In genomic region chr17:34098709-34099479, GRCm38 (mm10) we compare ENCODE assay signal across 20 mouse cellular contexts. TPM values are rescaled to one million over a fixed set of nuclear protein-coding genes. Genes with fewer than 3 reads are reported as not detected.
DNase-seq lines count a peak whose midpoint lies in the region; TF ChIP-seq lines count a peak whose summit lies in the region.
"Had no signal": no experiment of that assay in that cellular context is flagged by ENCODE, and none has a peak within 500 bp of the region (broad histone marks: within the 10 kb centered on the region; RNA-seq: fewer than 3 reads in every experiment).

No protein-coding gene starts in this region.

- no peak overlapping the region for H3K4me3 ChIP-seq in kidney, adult 2 months (ENCODE audit: insufficient read depth, low read depth, low read length)
- H3K4me3 ChIP-seq in cerebellum, adult 2 months (replicated peaks; ENCODE audit: insufficient read depth, low read depth, low read length) = no peak overlapping the region
- H3K4me3 ChIP-seq: hindbrain, embryonic 15.5 days; limb, embryonic 13.5 days; midbrain, embryonic 10.5 days; neural tube, embryonic 13.5 days had no signal

- TF ChIP-seq POLR2A in kidney, adult 2 months (IDR thresholded peaks at IDR 0.05; ENCODE audit: low read depth, low read length) = no peak
- TF ChIP-seq POLR2A in cerebellum, adult 2 months (IDR thresholded peaks at IDR 0.05; ENCODE audit: borderline replicate concordance, insufficient read depth, low read length) = no peak

- H3K27ac ChIP-seq in kidney, adult 2 months (ENCODE audit: insufficient read depth, low read depth, low read length) = peak overlapping the region; percentile 64
- H3K27ac ChIP-seq in cerebellum, adult 2 months (ENCODE audit: insufficient read depth, low read length) = no peak overlapping the region
- H3K27ac ChIP-seq: hindbrain, embryonic 15.5 days; limb, embryonic 13.5 days; liver, embryonic 14.5 days; midbrain, embryonic 10.5 days; neural tube, embryonic 13.5 days had no signal

- 31% methylated on average over 10 of the region's 10 CpGs for WGBS in kidney, adult 2 months
- WGBS in cerebellum, adult 2 months = 59% methylated on average over 10 of the region's 10 CpGs

- H3K27me3 ChIP-seq in kidney, adult 2 months (replicated peaks; ENCODE audit: control insufficient read depth, insufficient read depth, low read length) = no peaks in the 10 kb centered on the region
- H3K27me3 ChIP-seq in cerebellum, adult 2 months (ENCODE audit: control insufficient read depth, insufficient read depth, low read length) = no peaks in the 10 kb centered on the region
- H3K27me3 ChIP-seq: hindbrain, embryonic 15.5 days; limb, embryonic 13.5 days had no signal

- TF ChIP-seq CTCF in kidney, adult 2 months (conservative IDR thresholded peaks at IDR 0.05; ENCODE audit: insufficient read depth, insufficient read length, low read depth, low read length) = no peak
- TF ChIP-seq CTCF in cerebellum, adult 2 months (IDR thresholded peaks at IDR 0.05; ENCODE audit: borderline replicate concordance, insufficient read depth, low read depth, low read length) = no peak

- H3K4me1 ChIP-seq in kidney, adult 2 months (ENCODE audit: control insufficient read depth, insufficient read depth, low read length) = peaks cover 8% of the 10 kb centered on the region; the same call in 1 of the 2 replicates
- no peaks in the 10 kb centered on the region for H3K4me1 ChIP-seq in cerebellum, adult 2 months (ENCODE audit: control insufficient read depth, insufficient read depth, low read length)

- peak; percentile 56 for DNase-seq in kidney, adult 2 months
- DNase-seq in kidney, postnatal 4 days = no peak
- DNase-seq in B cell, adult 2 months = peak; percentile 61 to 62
- DNase-seq in ZHBTc4 (ENCODE audit: low read depth, low spot score) = peak; percentile 54
- peak; percentile 45 to 59 for DNase-seq in kidney, postnatal 25 days
- DNase-seq in gastrocnemius, postnatal 10 days = no peak
- no peak for DNase-seq in right cerebral cortex, postnatal 25 days
- no peak for DNase-seq in cerebellum, adult 2 months
- DNase-seq: adrenal gland, postnatal 25 days; cerebellum, adult 9-10 months; right cerebral cortex, postnatal 14 days; thymus, postnatal 4 days had no signal

- H3K36me3 ChIP-seq in kidney, adult 2 months (ENCODE audit: control insufficient read depth, insufficient read depth, low read length) = no peaks in the 10 kb centered on the region
- H3K36me3 ChIP-seq: hindbrain, embryonic 15.5 days; limb, embryonic 13.5 days; midbrain, embryonic 10.5 days; neural tube, embryonic 13.5 days had no signal

RNA-seq across cellular contexts. Expression of gene H2-Oa, which starts 6.8 kb away (rescaled TPM):
- 3.1 and 8.5 TPM in 2 replicates for polyA plus RNA-seq in kidney, adult 2 months (2012; rRNA removed)
- total RNA-seq in gastrocnemius, postnatal 10 days (2021) = not detected
- polyA plus RNA-seq in cerebellum, adult 2 months (2012; rRNA removed) = 0.25 and 0.34 TPM in 2 replicates
- total RNA-seq: gastrocnemius, postnatal 4 days; heart, postnatal 25 days had no signal

RNA-seq across cellular contexts. Expression of gene H2-DMa, which starts 20.4 kb away (rescaled TPM):
- polyA plus RNA-seq in kidney, adult 2 months (2012; rRNA removed) = 30.1 and 37.1 TPM in 2 replicates
- total RNA-seq in gastrocnemius, postnatal 10 days (2021) = 1 to 10 TPM; 4.6 to 6.1 TPM
- polyA plus RNA-seq in cerebellum, adult 2 months (2012; rRNA removed) = 13.2 and 13.6 TPM in 2 replicates

RNA-seq across cellular contexts. Expression of gene Brd2, which starts 23.5 kb away (rescaled TPM):
- polyA plus RNA-seq in kidney, adult 2 months (2012; rRNA removed) = 110 and 117 TPM in 2 replicates
- total RNA-seq in gastrocnemius, postnatal 10 days (2021) = 100 to 1,000 TPM in 1 of 2 experiments, 10 to 100 TPM in 1; 91.9 to 114 TPM
- polyA plus RNA-seq in cerebellum, adult 2 months (2012; rRNA removed) = 188 and 209 TPM in 2 replicates

RNA-seq across cellular contexts. Expression of gene H2-DMb2, which starts 44.2 kb away (rescaled TPM):
- 3.2 and 15.6 TPM in 2 replicates for polyA plus RNA-seq in kidney, adult 2 months (2012; rRNA removed)
- total RNA-seq in gastrocnemius, postnatal 10 days (2021) = under 1 TPM; 0.25 to 0.61 TPM
- 0.35 and 0.52 TPM in 2 replicates for polyA plus RNA-seq in cerebellum, adult 2 months (2012; rRNA removed)
- polyA plus RNA-seq: heart, embryonic 11.5 days; midbrain, embryonic 10.5 days; neural tube, embryonic 13.5 days had no signal

RNA-seq across cellular contexts. Expression of gene H2-DMb1, which starts 54.0 kb away (rescaled TPM):
- polyA plus RNA-seq in kidney, adult 2 months (2012; rRNA removed) = 72.3 and 80.5 TPM in 2 replicates
- total RNA-seq in gastrocnemius, postnatal 10 days (2021) = 1 to 10 TPM; 1.4 to 1.8 TPM
- polyA plus RNA-seq in cerebellum, adult 2 months (2012; rRNA removed) = 1.8 and 3.0 TPM in 2 replicates
- polyA plus RNA-seq: neural tube, embryonic 13.5 days had no signal

Comparison
In these comparisons a context has a peak if more than half of its experiments do, and no peak if none do; other contexts are left out.
1. DNase-seq: peak in kidney, adult 2 months (single experiment), B cell, adult 2 months (2 of 2), ZHBTc4 (single experiment) and kidney, postnatal 25 days (2 of 2); none in kidney, postnatal 4 days (0 of 2), gastrocnemius, postnatal 10 days (single experiment), right cerebral cortex, postnatal 25 days (single experiment) and cerebellum, adult 2 months (0 of 2).